Mouse (Mus musculus): ENCODE data around the gene Il1b.

DNA sequence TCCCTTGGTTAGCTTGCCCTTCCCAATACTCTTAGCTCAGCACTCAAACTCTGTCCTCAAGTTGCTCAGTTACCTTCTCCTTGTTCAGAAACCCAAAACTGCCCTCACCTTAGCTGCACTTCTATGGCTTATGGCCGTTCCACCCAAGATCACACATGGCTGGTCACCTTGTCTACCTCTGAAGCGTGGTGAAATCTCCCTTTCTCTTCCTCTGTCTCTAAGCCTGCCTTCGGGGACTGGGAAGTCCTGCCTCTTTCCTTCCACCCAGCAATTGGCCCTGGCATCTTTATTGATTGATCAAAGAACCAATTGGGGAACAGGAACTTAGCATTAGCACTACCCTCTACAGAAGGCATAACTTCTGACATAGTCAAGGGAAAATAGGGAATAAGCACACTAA is 27.2 kb upstream of the Il1b start:
- no peak for TF ChIP-seq CTCF (IDR thresholded peaks at IDR 0.05; ENCODE audit: borderline replicate concordance, insufficient read depth, low read length)
- no peak for TF ChIP-seq POLR2A (IDR thresholded peaks at IDR 0.05; ENCODE audit: low read depth, low read length)

Measured in embryonic fibroblast, embryonic 13.5 days (primary cell).